Mouse (Mus musculus): ENCODE results near the gene Nectin1.

- TF ChIP-seq CTCF (IDR thresholded peaks at IDR 0.05; ENCODE audit: low read depth, low read length) (no peak), POLR2A (IDR thresholded peaks at IDR 0.05; ENCODE audit: extremely low read depth, insufficient read depth, low read length) (no peak)
Measured at GRCm38 (mm10) chr9:43698841-43699240, 44.9 kb upstream of the Nectin1 start.

Measured in liver, adult 2 months (tissue).